Mouse (Mus musculus) duodenum, adult 2 months (tissue): ENCODE results near the gene Fgf22. TPM values are rescaled to one million over a fixed set of nuclear protein-coding genes. Genes with fewer than 3 reads are reported as not detected.

Source experiments
- polyA plus RNA-seq: library from polyadenylated mRNA; depleted of rRNA; stranded (reverse); fragments of >200 nt; gene quantifications from 2 replicates; pipeline ENCODE4 v1.2.3, GENCODE M21; 2012; ENCODE audit warnings: low replicate concordance; rRNA removed

The Fgf22 gene
- not detected in 2 replicates for polyA plus RNA-seq

GRCm38 (mm10) chr10:79754856-79755516, at the start of gene Fgf22:
Gene Fgf22, plus strand, starts transcription at chr10:79755076.

GRCm38 (mm10) chr10:79716254-79716987, 38.5 kb upstream of the Fgf22 start, which contains the start of gene Hcn2:
Gene Hcn2, plus strand, starts transcription at chr10:79716634.

GRCm38 (mm10) chr10:79745898-79746773, 8.7 kb upstream of the Fgf22 start, which contains the start of gene Polrmt:
Gene Polrmt, minus strand, starts transcription at chr10:79746581.

GRCm38 (mm10) chr10:79766508-79767325, 11.8 kb downstream of the Fgf22 start, which contains the start of gene Rnf126:
Gene Rnf126, minus strand, starts transcription at chr10:79766952.

GRCm38 (mm10) chr10:79777103-79777531, 22.2 kb downstream of the Fgf22 start, which contains the start of gene Fstl3:
Gene Fstl3, plus strand, starts transcription at chr10:79777272.

GRCm38 (mm10) chr10:79790861-79791260, 36.0 kb downstream of the Fgf22 start, which contains the start of gene Prss57:
Gene Prss57, minus strand, starts transcription at chr10:79790961.

GRCm38 (mm10) chr10:79793051-79793737, 38.3 kb downstream of the Fgf22 start, which contains the start of gene Palm:
Gene Palm, plus strand, starts transcription at chr10:79793572.

Other genes with a start within 250 kb of the Fgf22 start
- gene Plpp2, start 221.3 kb upstream of the Fgf22 start, polyA plus RNA-seq: 227 and 464 TPM in 2 replicates
- 87.0 and 107 TPM in 2 replicates for gene Mier2, start 199.9 kb upstream of the Fgf22 start, polyA plus RNA-seq
- gene Theg, start 167.7 kb upstream of the Fgf22 start, polyA plus RNA-seq: not detected in 2 replicates
- 0.84 and 1.1 TPM in 2 replicates for gene C2cd4c, start 141.1 kb upstream of the Fgf22 start, polyA plus RNA-seq
- gene Shc2, start 117.2 kb upstream of the Fgf22 start, polyA plus RNA-seq: 1.3 and 2.5 TPM in 2 replicates
- not detected in 2 replicates for gene Odf3l2, start 109.3 kb upstream of the Fgf22 start, polyA plus RNA-seq
- gene Madcam1, start 90.5 kb upstream of the Fgf22 start, polyA plus RNA-seq: 6.5 and 9.9 TPM in 2 replicates
- gene Tpgs1, start 85.7 kb upstream of the Fgf22 start, polyA plus RNA-seq: 80.2 and 108 TPM in 2 replicates
- gene Cdc34, start 72.9 kb upstream of the Fgf22 start, polyA plus RNA-seq: 199 and 293 TPM in 2 replicates
- 0.37 TPM in 1 of 2 replicates, not detected in the other for gene Gzmm, start 66.1 kb upstream of the Fgf22 start, polyA plus RNA-seq
- 528 and 1,060 TPM in 2 replicates for gene Bsg, start 50.6 kb upstream of the Fgf22 start, polyA plus RNA-seq
- 8.5 and 24.2 TPM in 2 replicates for gene Hcn2, start 38.4 kb upstream of the Fgf22 start, polyA plus RNA-seq
- gene Polrmt, start 8.5 kb upstream of the Fgf22 start, polyA plus RNA-seq: 47.7 and 62.9 TPM in 2 replicates
- 161 and 229 TPM in 2 replicates for gene Rnf126, start 11.9 kb downstream of the Fgf22 start, polyA plus RNA-seq
- gene Fstl3, start 22.2 kb downstream of the Fgf22 start, polyA plus RNA-seq: 11.5 and 11.9 TPM in 2 replicates
- 0.27 and 0.59 TPM in 2 replicates for gene Prss57, start 35.9 kb downstream of the Fgf22 start, polyA plus RNA-seq
- gene Palm, start 38.5 kb downstream of the Fgf22 start, polyA plus RNA-seq: 17.2 and 27.7 TPM in 2 replicates
- gene Misp, start 65.9 kb downstream of the Fgf22 start, polyA plus RNA-seq: 97.3 and 216 TPM in 2 replicates
- gene Ptbp1, start 99.4 kb downstream of the Fgf22 start, polyA plus RNA-seq: 156 and 209 TPM in 2 replicates
- 3.8 and 5.3 TPM in 2 replicates for gene Prtn3, start 119.4 kb downstream of the Fgf22 start, polyA plus RNA-seq
- 6.1 and 11.4 TPM in 2 replicates for gene Plppr3, start 119.6 kb downstream of the Fgf22 start, polyA plus RNA-seq
- gene Elane, start 131.2 kb downstream of the Fgf22 start, polyA plus RNA-seq: not detected in 2 replicates
- gene Cfd, start 135.8 kb downstream of the Fgf22 start, polyA plus RNA-seq: 12.8 and 564 TPM in 2 replicates
- gene Med16, start 153.8 kb downstream of the Fgf22 start, polyA plus RNA-seq: 44.8 and 49.2 TPM in 2 replicates
- not detected in 2 replicates for gene Gm26602, start 155.8 kb downstream of the Fgf22 start, polyA plus RNA-seq
- 5.1 and 5.6 TPM in 2 replicates for gene Kiss1r, start 161.9 kb downstream of the Fgf22 start, polyA plus RNA-seq
- gene R3hdm4, start 166.1 kb downstream of the Fgf22 start, polyA plus RNA-seq: 102 and 133 TPM in 2 replicates
- 8.1 and 9.4 TPM in 2 replicates for gene Arid3a, start 172.0 kb downstream of the Fgf22 start, polyA plus RNA-seq
- 32.5 and 36.7 TPM in 2 replicates for gene Wdr18, start 205.1 kb downstream of the Fgf22 start, polyA plus RNA-seq
- 0.13 TPM in 1 of 2 replicates, not detected in the other for gene Grin3b, start 215.6 kb downstream of the Fgf22 start, polyA plus RNA-seq
- 473 and 724 TPM in 2 replicates for gene Tmem259, start 229.3 kb downstream of the Fgf22 start, polyA plus RNA-seq
- gene Cnn2, start 233.5 kb downstream of the Fgf22 start, polyA plus RNA-seq: 47.4 and 53.3 TPM in 2 replicates
- 22.5 and 27.6 TPM in 2 replicates for gene Abca7, start 241.4 kb downstream of the Fgf22 start, polyA plus RNA-seq